Comparison of ENCODE assay signal across 8 mouse cellular contexts in genomic region chr9:59485511-59486075, GRCm38 (mm10). TPM values are rescaled to one million over a fixed set of nuclear protein-coding genes. Genes with fewer than 3 reads are reported as not detected.
DNase-seq lines count a peak whose midpoint lies in the region; ATAC-seq and TF ChIP-seq lines count a peak whose summit lies in the region.

No protein-coding gene starts in this region.

- peak; percentile 25 for DNase-seq in c-Kit-positive CD71-positive TER-119-negative erythroid progenitor cells, embryonic 14.5 days (ENCODE audit: low read depth)
- peak; percentile 76 to 86 for DNase-seq in kidney, postnatal 4 days
- peak; percentile 69 for DNase-seq in lung, embryonic 14.5 days
- peak; percentile 82 for DNase-seq in testis, postnatal 14 days (ENCODE audit: low spot score)

- H3K4me3 ChIP-seq in E14TG2a.4 (replicated peaks; ENCODE audit: low read length), result peak overlapping the region; percentile 96
- peak overlapping the region; percentile 99 for H3K4me3 ChIP-seq in forebrain, embryonic 12.5 days (replicated peaks)
- peak overlapping the region; percentile 99 for H3K4me3 ChIP-seq in heart, embryonic 16.5 days (ENCODE audit: low read length)
- peak overlapping the region; percentile 99 for H3K4me3 ChIP-seq in lung, embryonic 14.5 days (ENCODE audit: low read depth, low read length)
- H3K4me3 ChIP-seq in neural tube, embryonic 15.5 days (replicated peaks), result peak overlapping the region; percentile 99

- peak overlapping the region; percentile 99 for H3K9ac ChIP-seq in forebrain, embryonic 12.5 days
- H3K9ac ChIP-seq in heart, embryonic 16.5 days (ENCODE audit: low read length), result peak overlapping the region; percentile 99
- peak overlapping the region; percentile 98 for H3K9ac ChIP-seq in lung, embryonic 14.5 days
- peak overlapping the region; percentile 99 for H3K9ac ChIP-seq in neural tube, embryonic 15.5 days (replicated peaks)

- H3K4me2 ChIP-seq in forebrain, embryonic 12.5 days, result peak overlapping the region; percentile 91
- H3K4me2 ChIP-seq in heart, embryonic 16.5 days (ENCODE audit: low read depth, low read length), result peak overlapping the region; percentile 96
- peak overlapping the region; percentile 93 for H3K4me2 ChIP-seq in lung, embryonic 14.5 days
- H3K4me2 ChIP-seq in neural tube, embryonic 15.5 days, result peak overlapping the region; percentile 64

- ATAC-seq in forebrain, embryonic 12.5 days (ENCODE audit: low FRiP score), result peak; percentile 33
- peak; percentile 59 for ATAC-seq in heart, embryonic 16.5 days (replicated peaks; ENCODE audit: extremely low read depth, insufficient read depth, low FRiP score)
- ATAC-seq in lung, embryonic 14.5 days (ENCODE audit: insufficient read depth), result peak; percentile 57
- peak; percentile 43 for ATAC-seq in neural tube, embryonic 15.5 days (ENCODE audit: low FRiP score)

- no peaks in the 10 kb centered on the region for H3K27me3 ChIP-seq in E14TG2a.4 (ENCODE audit: insufficient read depth, low read length)
- no peaks in the 10 kb centered on the region for H3K27me3 ChIP-seq in forebrain, embryonic 12.5 days
- no peaks in the 10 kb centered on the region for H3K27me3 ChIP-seq in heart, embryonic 16.5 days (ENCODE audit: control insufficient read depth, insufficient read depth, low read length)
- H3K27me3 ChIP-seq in lung, embryonic 14.5 days (ENCODE audit: insufficient read depth, low read length), result no peaks in the 10 kb centered on the region
- no peaks in the 10 kb centered on the region for H3K27me3 ChIP-seq in neural tube, embryonic 15.5 days (replicated peaks)

- peaks cover 13% of the 10 kb centered on the region; the same call in 1 of the 2 replicates for H3K36me3 ChIP-seq in E14TG2a.4 (ENCODE audit: insufficient read depth, low read length)
- peaks cover 3% of the 10 kb centered on the region; the same call in 1 of the 2 replicates for H3K36me3 ChIP-seq in forebrain, embryonic 12.5 days (replicated peaks)
- no peaks in the 10 kb centered on the region for H3K36me3 ChIP-seq in heart, embryonic 16.5 days (ENCODE audit: control insufficient read depth, insufficient read depth)
- 0 out of 2 replicates have a peak, but pooled peaks cover 7% of the 10 kb centered on the region for H3K36me3 ChIP-seq in lung, embryonic 14.5 days (ENCODE audit: insufficient read depth)
- H3K36me3 ChIP-seq in neural tube, embryonic 15.5 days, result no peaks in the 10 kb centered on the region

- no peaks in the 10 kb centered on the region for H3K9me3 ChIP-seq in E14TG2a.4 (ENCODE audit: low read length)
- no peaks in the 10 kb centered on the region for H3K9me3 ChIP-seq in forebrain, embryonic 12.5 days
- no peaks in the 10 kb centered on the region for H3K9me3 ChIP-seq in heart, embryonic 16.5 days (replicated peaks; ENCODE audit: control insufficient read depth, low read length)
- H3K9me3 ChIP-seq in lung, embryonic 14.5 days (ENCODE audit: low read depth, low read length), result no peaks in the 10 kb centered on the region
- no peaks in the 10 kb centered on the region for H3K9me3 ChIP-seq in neural tube, embryonic 15.5 days (replicated peaks)

- under 1% methylated on average over 34 of the region's 34 CpGs for WGBS in forebrain, embryonic 12.5 days
- WGBS in heart, embryonic 16.5 days, result 0% methylated on average over 34 of the region's 34 CpGs
- WGBS in lung, embryonic 14.5 days, result 0% methylated on average over 29 of the region's 34 CpGs
- under 1% methylated on average over 34 of the region's 34 CpGs for WGBS in neural tube, embryonic 15.5 days

- H3K4me1 ChIP-seq in E14TG2a.4 (replicated peaks; ENCODE audit: low read depth, low read length), result peaks cover 34% of the 10 kb centered on the region
- H3K4me1 ChIP-seq in forebrain, embryonic 12.5 days, result peaks cover 21% of the 10 kb centered on the region
- peaks cover 8% of the 10 kb centered on the region; the same call in 1 of the 2 replicates for H3K4me1 ChIP-seq in heart, embryonic 16.5 days (ENCODE audit: control insufficient read depth, insufficient read depth, low read length)
- 0 out of 2 replicates have a peak, but pooled peaks cover 4% of the 10 kb centered on the region for H3K4me1 ChIP-seq in lung, embryonic 14.5 days (ENCODE audit: insufficient read depth)
- peaks cover 32% of the 10 kb centered on the region for H3K4me1 ChIP-seq in neural tube, embryonic 15.5 days

- H3K27ac ChIP-seq in forebrain, embryonic 12.5 days, result peak overlapping the region; percentile 100
- peak overlapping the region; percentile 99 for H3K27ac ChIP-seq in heart, embryonic 16.5 days (ENCODE audit: low read length)
- H3K27ac ChIP-seq in lung, embryonic 14.5 days (ENCODE audit: low read depth), result peak overlapping the region; percentile 99
- peak overlapping the region; percentile 98 for H3K27ac ChIP-seq in neural tube, embryonic 15.5 days (replicated peaks)

- TF ChIP-seq CTCF in E14TG2a.4 (conservative IDR thresholded peaks at IDR 0.05; ENCODE audit: low read length), result no peak
- no peak for TF ChIP-seq CTCF in lung, embryonic 14.5 days (IDR thresholded peaks at IDR 0.05; ENCODE audit: low read depth)

RNA-seq across cellular contexts. Expression of gene Arih1, which starts 0.8 kb away (rescaled TPM):
- polyA plus RNA-seq in forebrain, embryonic 12.5 days (2016; fragmentation: Nextera tagmentation; extraction: Ambion mirVana), result 20.7 and 27.1 TPM in 2 replicates
- 13.6 and 16.9 TPM in 2 replicates for polyA plus RNA-seq in heart, embryonic 16.5 days (2015; fragmentation: Nextera tagmentation; extraction: Ambion mirVana)
- polyA plus RNA-seq in lung, embryonic 14.5 days (2014; fragmentation: Nextera tagmentation; extraction: Ambion mirVana), result 17.8 and 20.2 TPM in 2 replicates
- polyA plus RNA-seq in neural tube, embryonic 15.5 days (2015; fragmentation: Nextera tagmentation; extraction: Ambion mirVana), result 16.2 and 16.4 TPM in 2 replicates

RNA-seq across cellular contexts. Expression of gene Hexa, which starts 53.7 kb away (rescaled TPM):
- polyA plus RNA-seq in forebrain, embryonic 12.5 days (2016; fragmentation: Nextera tagmentation; extraction: Ambion mirVana), result 37.1 and 43.3 TPM in 2 replicates
- 66.2 and 76.3 TPM in 2 replicates for polyA plus RNA-seq in heart, embryonic 16.5 days (2015; fragmentation: Nextera tagmentation; extraction: Ambion mirVana)
- polyA plus RNA-seq in lung, embryonic 14.5 days (2014; fragmentation: Nextera tagmentation; extraction: Ambion mirVana), result 67.3 and 68.2 TPM in 2 replicates
- 59.9 and 64.3 TPM in 2 replicates for polyA plus RNA-seq in neural tube, embryonic 15.5 days (2015; fragmentation: Nextera tagmentation; extraction: Ambion mirVana)

RNA-seq across cellular contexts. Expression of gene Tmem202, which starts 54.1 kb away (rescaled TPM):
- 0.15 TPM in 1 of 2 replicates, not detected in the other for polyA plus RNA-seq in forebrain, embryonic 12.5 days (2016; fragmentation: Nextera tagmentation; extraction: Ambion mirVana)
- polyA plus RNA-seq in heart, embryonic 16.5 days (2015; fragmentation: Nextera tagmentation; extraction: Ambion mirVana), result 0.27 and 0.34 TPM in 2 replicates
- polyA plus RNA-seq in lung, embryonic 14.5 days (2014; fragmentation: Nextera tagmentation; extraction: Ambion mirVana), result 0.18 TPM in 1 of 2 replicates, not detected in the other
- 0.83 and 1.3 TPM in 2 replicates for polyA plus RNA-seq in neural tube, embryonic 15.5 days (2015; fragmentation: Nextera tagmentation; extraction: Ambion mirVana)

Comparison
In these comparisons a context has a peak if more than half of its experiments do, and no peak if none do; other contexts are left out.
1. Peak in every context shown above with its lines: DNase-seq, ATAC-seq, H3K4me3 ChIP-seq and H3K27ac ChIP-seq.
2. DNase-seq: peak in every context shown above with its lines; median percentile 82 in testis, postnatal 14 days; 81 in kidney, postnatal 4 days; 69 in lung, embryonic 14.5 days; 25 in c-Kit-positive CD71-positive TER-119-negative erythroid progenitor cells, embryonic 14.5 days.